Mouse (Mus musculus): ENCODE data around the gene Tbcel.

DNA sequence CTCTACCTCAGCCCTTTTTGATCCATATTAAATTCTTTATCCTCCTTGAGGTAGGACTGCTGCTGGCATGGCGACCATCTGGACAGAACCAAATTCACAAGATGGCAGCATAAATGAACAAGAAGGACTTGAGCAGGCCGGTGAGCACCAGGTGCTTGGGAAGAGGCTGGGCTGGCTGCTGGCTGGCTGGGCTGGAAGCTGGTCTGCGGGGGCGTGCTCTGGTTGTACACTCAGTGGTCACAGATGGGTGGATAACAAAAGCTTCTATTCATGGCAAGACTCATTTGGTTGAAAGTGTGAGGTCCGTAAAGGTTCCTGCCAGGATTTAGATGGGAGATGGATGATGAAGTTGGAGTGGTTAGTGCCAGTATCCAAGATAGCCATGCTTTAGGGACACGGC lies 106.1 kb downstream of the Tbcel start:
- no peak for TF ChIP-seq CTCF (IDR thresholded peaks at IDR 0.05; ENCODE audit: low read depth, low read length)
- no peak for TF ChIP-seq POLR2A (IDR thresholded peaks at IDR 0.05; ENCODE audit: extremely low read depth, insufficient read depth, low read length)

All from liver, adult 2 months (tissue).